Mouse (Mus musculus) hindbrain, embryonic 15.5 days (tissue): ENCODE results near the gene Atp6v0c. TPM values are rescaled to one million over a fixed set of nuclear protein-coding genes. Genes with fewer than 3 reads are reported as not detected.

ENCODE experiments used
- ATAC-seq: fragments of 200-750 bp; cut with Nextera tagmentation; 2 replicates; pipeline ENCODE4 v1.8.0; 2017; ENCODE audit warnings: low read depth, moderate number of reproducible peaks, moderate TSS enrichment; ENCODE audit not compliant: low FRiP score
- H3K27ac ChIP-seq: fragments of 300-500 bp; sonication (generic); replicated peaks from 2 replicates; pipeline ENCODE4 v1.5.1; 2015; ENCODE audit warnings: mild to moderate bottlenecking, inconsistent platforms
- H3K27me3 ChIP-seq: fragments of 300-500 bp; sonication (generic); 2 replicates; pipeline ENCODE4 v1.6.1; 2015; ENCODE audit warnings: control low read depth, inconsistent platforms
- H3K36me3 ChIP-seq: fragments of 300-500 bp; sonication (generic); 2 replicates; pipeline ENCODE4 v1.6.1; 2015; ENCODE audit warnings: control low read depth, inconsistent platforms
- H3K4me1 ChIP-seq: fragments of 300-500 bp; sonication (generic); replicated peaks from 2 replicates; pipeline ENCODE4 v1.6.1; 2015; ENCODE audit warnings: control low read depth, inconsistent platforms
- H3K4me2 ChIP-seq: fragments of 300-500 bp; sonication (generic); 2 replicates; pipeline ENCODE4 v1.6.1; 2015; ENCODE audit warnings: moderate library complexity, mild to moderate bottlenecking, inconsistent platforms
- H3K4me3 ChIP-seq: fragments of 300-500 bp; sonication (generic); 2 replicates; pipeline ENCODE4 v1.5.1; 2015; ENCODE audit warnings: mild to moderate bottlenecking, inconsistent platforms
- H3K9ac ChIP-seq: fragments of 300-500 bp; sonication (generic); 2 replicates; pipeline ENCODE4 v1.6.1; 2015; ENCODE audit warnings: inconsistent platforms
- H3K9me3 ChIP-seq: fragments of 300-500 bp; sonication (generic); 2 replicates; pipeline ENCODE4 v1.6.1; 2016; ENCODE audit warnings: control low read depth, inconsistent platforms
- WGBS: fragments of 180-500 bp; shearing (Covaris S2); methylation state at CpG from one replicate; pipeline ENCODE4 v1.1.7; 2015; 5-methylcytosine and 5-hydroxymethylcytosine counted together
- polyA plus RNA-seq: library from polyadenylated mRNA; unstranded; fragments of >200 nt; fragmentation: Nextera tagmentation; extraction: Ambion mirVana; gene quantifications from 2 replicates; pipeline ENCODE4 v1.2.1, GENCODE M21; 2015

Gene Atp6v0c
- polyA plus RNA-seq, 1 experiment from 2014 or later, result 1,520 TPM

DNA sequence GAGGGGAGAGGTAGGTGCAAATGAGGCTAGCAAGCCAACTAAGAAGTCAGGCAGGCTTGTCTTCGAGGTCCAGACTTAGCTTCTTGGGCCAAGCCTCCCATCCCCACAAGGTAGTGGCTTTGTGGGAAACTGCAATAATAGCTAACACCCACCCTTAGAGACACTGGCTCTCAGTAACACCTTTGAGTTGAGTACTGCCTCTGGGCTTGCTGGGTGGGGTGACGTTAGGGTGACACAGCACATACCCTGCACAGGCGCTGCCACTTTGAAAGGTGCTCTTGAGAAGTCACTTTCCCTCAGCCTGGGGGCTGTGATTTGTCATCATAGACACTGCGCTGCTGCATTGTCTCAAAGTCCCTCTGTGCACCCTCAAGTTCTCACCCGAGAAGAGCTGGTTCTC lies 24.3 kb upstream of the Atp6v0c start:
- 93% methylated on average over 5 of the region's 5 CpGs for WGBS
- no peak overlapping the region for H3K4me2 ChIP-seq
- H3K36me3 ChIP-seq, result peaks cover 3% of the 10 kb centered on the region
- no peak overlapping the region for H3K4me3 ChIP-seq
- H3K27ac ChIP-seq, result no peak overlapping the region
- ATAC-seq, result no peak
- H3K4me1 ChIP-seq, result 0 out of 2 replicates have a peak, but pooled peaks cover 4% of the 10 kb centered on the region
- H3K9ac ChIP-seq, result no peak overlapping the region
- H3K27me3 ChIP-seq, result no peaks in the 10 kb centered on the region
- no peaks in the 10 kb centered on the region for H3K9me3 ChIP-seq

DNA sequence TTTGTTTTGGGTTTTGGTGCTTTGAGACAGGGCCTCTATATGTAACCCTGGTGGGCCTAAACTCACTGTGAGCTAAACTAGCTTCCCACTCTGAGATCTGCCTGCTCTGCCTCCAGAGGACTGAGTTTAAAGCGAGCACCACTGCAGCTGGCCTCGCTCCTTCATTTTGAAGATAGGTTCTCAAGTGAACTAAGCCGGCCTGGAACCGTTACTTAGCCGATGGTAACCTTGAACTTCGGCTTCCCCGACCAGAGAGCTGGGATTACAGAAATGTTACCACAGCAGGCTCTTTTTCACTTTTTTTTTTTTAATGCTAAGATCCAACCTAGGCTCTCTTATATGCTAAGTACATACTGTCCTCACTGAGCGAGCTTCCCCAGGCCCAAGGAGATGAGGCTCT lies 23.8 kb upstream of the Atp6v0c start:
- H3K27me3 ChIP-seq, result no peaks in the 10 kb centered on the region
- peaks cover 8% of the 10 kb centered on the region for H3K36me3 ChIP-seq
- H3K4me2 ChIP-seq, result no peak overlapping the region
- H3K4me1 ChIP-seq, result 0 out of 2 replicates have a peak, but pooled peaks cover 4% of the 10 kb centered on the region
- no peak for ATAC-seq
- H3K9me3 ChIP-seq, result no peaks in the 10 kb centered on the region
- WGBS, result 86% methylated on average over 8 of the region's 8 CpGs
- H3K4me3 ChIP-seq, result no peak overlapping the region
- no peak overlapping the region for H3K27ac ChIP-seq
- H3K9ac ChIP-seq, result no peak overlapping the region

DNA sequence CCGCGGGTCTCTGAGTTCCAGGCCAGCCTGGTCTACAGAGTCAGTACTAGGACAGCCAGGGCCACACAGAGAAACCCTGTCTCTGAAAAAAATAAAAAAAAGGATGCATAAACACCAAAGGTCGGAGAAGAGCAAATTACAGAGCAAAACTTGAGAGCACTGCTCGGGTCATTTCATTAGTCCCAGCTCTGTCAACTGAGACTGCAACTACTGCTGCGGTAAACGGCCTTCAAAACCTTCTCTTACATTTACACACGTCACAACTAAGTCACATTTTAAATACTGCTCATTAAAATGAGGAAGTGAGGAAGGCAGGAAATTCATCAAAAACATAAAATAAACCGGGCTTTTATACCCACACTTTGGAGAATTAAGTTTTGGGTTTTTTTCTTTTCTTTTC lies 23.3 kb upstream of the Atp6v0c start:
- no peak overlapping the region for H3K9ac ChIP-seq
- 0 out of 2 replicates have a peak, but pooled peaks cover 4% of the 10 kb centered on the region for H3K4me1 ChIP-seq
- H3K9me3 ChIP-seq, result no peaks in the 10 kb centered on the region
- peaks cover 10% of the 10 kb centered on the region for H3K36me3 ChIP-seq
- no peak overlapping the region for H3K4me3 ChIP-seq
- no peak overlapping the region for H3K4me2 ChIP-seq
- H3K27me3 ChIP-seq, result no peaks in the 10 kb centered on the region
- WGBS, result 86% methylated on average over 8 of the region's 8 CpGs
- no peak for ATAC-seq
- no peak overlapping the region for H3K27ac ChIP-seq

DNA sequence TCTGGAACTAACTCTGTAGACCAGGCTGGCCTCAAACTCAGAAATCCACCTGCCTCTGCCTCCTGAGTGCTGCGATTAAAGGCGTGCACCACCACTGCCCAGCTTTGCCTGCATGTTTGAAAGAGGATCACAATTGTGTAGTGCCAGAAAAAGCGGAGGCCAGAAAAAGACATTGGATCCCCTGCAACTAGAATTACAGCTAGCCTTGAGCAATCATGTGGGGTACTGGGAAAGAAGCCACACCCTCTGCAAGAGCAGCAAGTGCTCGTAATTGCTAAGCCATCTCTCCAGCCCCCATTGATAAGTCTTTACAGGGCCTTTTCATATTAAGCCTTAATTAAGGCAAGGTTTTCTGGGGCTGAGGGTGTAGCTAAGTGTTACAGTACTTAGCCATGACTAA lies 22.0 kb upstream of the Atp6v0c start:
- no peak for ATAC-seq

DNA sequence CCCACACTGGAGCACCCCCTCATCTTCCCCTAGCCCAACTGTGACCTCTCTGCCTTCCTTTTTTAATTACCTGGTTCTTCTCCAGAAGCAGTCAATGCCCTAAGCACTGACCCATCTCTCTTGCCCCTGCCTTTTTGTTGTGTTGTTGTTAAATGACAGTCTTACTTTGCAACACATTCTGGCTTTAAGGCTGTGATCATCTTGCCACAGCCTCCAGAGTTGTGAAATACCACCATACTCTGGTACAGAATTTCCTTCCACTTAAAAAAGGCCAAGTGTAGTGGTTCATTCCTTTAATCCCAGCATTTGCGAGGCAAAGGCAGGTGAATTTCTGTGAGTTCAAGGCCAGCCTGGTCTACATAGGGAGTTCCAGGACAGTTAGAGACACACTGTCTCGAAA lies 21.4 kb upstream of the Atp6v0c start:
- H3K36me3 ChIP-seq, result peaks cover 18% of the 10 kb centered on the region
- H3K4me2 ChIP-seq, result no peak overlapping the region
- no peak overlapping the region for H3K4me3 ChIP-seq
- H3K27me3 ChIP-seq, result no peaks in the 10 kb centered on the region
- no peaks in the 10 kb centered on the region for H3K9me3 ChIP-seq
- no peak overlapping the region for H3K27ac ChIP-seq
- H3K9ac ChIP-seq, result no peak overlapping the region
- no peak for ATAC-seq
- H3K4me1 ChIP-seq, result no peaks in the 10 kb centered on the region
- WGBS, result 92% methylated on average over 2 of the region's 2 CpGs

More for the DNA sequence above, 22.0 kb upstream of the Atp6v0c start:
- Histone ChIP-seq H3K9me3 (no peaks in the 10 kb centered on the region), H3K9ac (no peak overlapping the region), H3K27me3 (no peaks in the 10 kb centered on the region), H3K4me1 (no peaks in the 10 kb centered on the region), H3K4me2 (no peak overlapping the region), H3K4me3 (no peak overlapping the region), H3K36me3 (peaks cover 18% of the 10 kb centered on the region), H3K27ac (no peak overlapping the region)
- WGBS, result 84% methylated on average over 4 of the region's 4 CpGs

DNA sequence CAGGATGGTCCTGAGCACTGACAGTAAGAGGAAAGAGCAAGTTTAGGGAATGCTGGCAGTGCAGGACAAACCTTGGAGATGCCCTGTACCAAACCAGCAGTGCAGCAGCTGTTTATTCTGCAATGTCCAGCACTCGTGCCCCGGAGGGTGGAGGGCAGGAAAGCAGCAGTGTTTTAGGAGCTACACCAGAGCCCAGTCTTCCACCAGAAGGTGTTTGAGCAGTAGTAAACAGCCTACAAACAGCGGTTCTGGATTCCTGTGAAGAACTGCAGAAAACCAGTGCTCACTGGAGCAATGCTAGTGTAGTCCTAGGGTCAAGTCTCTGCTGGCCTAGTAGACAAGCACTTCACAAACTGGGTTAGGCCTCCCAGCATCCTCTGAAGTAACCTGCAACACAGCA lies 4.8 kb upstream of the Atp6v0c start:
- Histone ChIP-seq H3K27ac (no peak overlapping the region), H3K4me1 (peaks cover 12% of the 10 kb centered on the region), H3K9ac (no peak overlapping the region), H3K4me2 (no peak overlapping the region), H3K4me3 (no peak overlapping the region), H3K9me3 (no peaks in the 10 kb centered on the region), H3K36me3 (0 out of 2 replicates have a peak, but pooled peaks cover 4% of the 10 kb centered on the region), H3K27me3 (no peaks in the 10 kb centered on the region)
- no peak for ATAC-seq
- WGBS, result 90% methylated on average over 3 of the region's 3 CpGs

DNA sequence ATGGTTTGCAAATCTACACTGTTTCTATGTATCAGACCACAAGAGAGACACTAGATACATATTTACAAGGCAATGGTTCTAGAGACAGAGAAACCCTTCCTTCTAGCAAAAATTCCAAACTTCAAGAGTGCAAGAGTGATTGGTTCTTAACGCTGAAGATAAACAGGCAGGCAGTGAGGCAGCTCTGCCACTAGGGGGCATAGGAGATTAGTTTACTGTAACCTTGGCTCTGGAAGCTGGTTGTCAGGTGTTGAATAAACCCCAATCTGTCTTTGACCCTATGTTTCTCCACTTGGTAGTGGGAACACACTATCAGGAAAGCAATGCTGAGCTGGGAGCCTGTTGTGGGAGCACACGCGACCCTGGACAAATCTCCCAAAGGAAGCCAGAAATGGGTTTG lies 3.9 kb upstream of the Atp6v0c start:
- Histone ChIP-seq H3K4me1 (peaks cover 12% of the 10 kb centered on the region), H3K27ac (no peak overlapping the region), H3K9ac (no peak overlapping the region), H3K4me3 (no peak overlapping the region), H3K27me3 (no peaks in the 10 kb centered on the region), H3K4me2 (no peak overlapping the region), H3K36me3 (no peaks in the 10 kb centered on the region), H3K9me3 (no peaks in the 10 kb centered on the region)
- no peak for ATAC-seq
- 6% methylated on average over 3 of the region's 3 CpGs for WGBS

DNA sequence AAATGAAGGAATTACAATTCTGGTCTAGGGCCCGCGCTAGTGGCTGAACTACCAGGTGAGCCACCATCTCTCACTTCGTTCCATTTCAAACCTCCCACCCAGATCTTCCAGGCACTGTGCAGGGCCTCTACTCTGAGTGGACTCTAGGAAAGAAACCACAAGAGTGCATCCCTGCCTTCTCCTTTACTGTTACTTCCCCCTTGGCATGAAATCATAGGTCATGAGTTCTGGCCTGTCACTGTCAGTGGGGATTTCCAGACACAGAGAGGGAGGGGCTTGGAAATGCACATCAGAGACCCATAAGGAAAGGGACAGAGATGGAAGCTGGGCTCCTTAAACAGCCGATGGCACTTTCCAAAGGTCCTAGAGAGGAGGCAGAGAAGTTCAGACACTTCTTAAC lies 2.2 kb upstream of the Atp6v0c start:
- WGBS, result 84% methylated on average over 4 of the region's 4 CpGs
- H3K27me3 ChIP-seq, result no peaks in the 10 kb centered on the region
- no peak overlapping the region for H3K4me3 ChIP-seq
- no peak for ATAC-seq
- peaks cover 29% of the 10 kb centered on the region for H3K4me1 ChIP-seq
- no peak overlapping the region for H3K4me2 ChIP-seq
- H3K36me3 ChIP-seq, result peaks cover 6% of the 10 kb centered on the region; the same call in 1 of the 2 replicates
- H3K9me3 ChIP-seq, result no peaks in the 10 kb centered on the region
- H3K27ac ChIP-seq, result no peak overlapping the region
- no peak overlapping the region for H3K9ac ChIP-seq

DNA sequence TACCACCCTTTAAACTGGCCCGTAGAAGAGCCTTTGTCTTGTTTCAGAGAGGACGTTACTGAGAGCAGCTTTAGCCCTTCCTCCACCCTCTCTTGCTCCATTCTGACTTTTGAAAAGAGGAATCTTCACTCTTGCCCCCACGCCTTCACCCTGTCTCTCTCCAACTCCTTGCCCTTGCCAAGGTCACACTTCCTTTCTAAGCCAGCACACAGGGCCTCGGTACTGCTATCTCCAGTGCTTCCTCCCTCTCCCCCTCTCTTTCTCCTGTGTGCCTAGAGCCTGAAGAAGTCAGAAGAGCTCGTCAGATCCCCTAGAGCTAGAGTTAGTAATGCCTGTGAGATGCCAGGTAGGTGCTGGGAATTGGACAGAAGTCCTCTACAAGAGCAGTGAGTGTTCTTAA lies 1.2 kb upstream of the Atp6v0c start:
- Histone ChIP-seq H3K9ac (no peak overlapping the region), H3K4me3 (no peak overlapping the region), H3K4me1 (peaks cover 34% of the 10 kb centered on the region), H3K36me3 (peaks cover 10% of the 10 kb centered on the region; the same call in 1 of the 2 replicates), H3K27ac (no peak overlapping the region), H3K9me3 (no peaks in the 10 kb centered on the region), H3K27me3 (no peaks in the 10 kb centered on the region), H3K4me2 (no peak overlapping the region)
- no peak for ATAC-seq
- WGBS, result 81% methylated on average over 5 of the region's 5 CpGs

DNA sequence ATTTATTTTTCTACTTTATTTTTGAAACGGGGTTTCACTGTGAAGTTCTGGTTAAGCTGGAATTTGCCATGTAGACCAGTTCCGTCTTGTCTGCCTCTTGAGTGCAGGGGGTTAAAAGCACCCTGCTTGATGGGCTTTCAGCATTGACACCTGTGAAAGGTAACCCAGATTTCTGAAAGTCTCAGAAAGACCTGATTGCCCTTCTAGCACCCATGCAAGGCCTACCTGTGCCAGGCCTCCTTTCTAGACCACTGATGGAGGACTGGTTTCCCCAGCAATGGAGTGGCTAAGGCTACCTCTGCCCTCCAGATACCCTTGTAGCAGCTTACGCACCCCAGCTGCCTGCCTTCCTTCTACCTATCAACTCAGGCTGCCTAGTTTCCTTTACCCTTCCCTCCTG lies 623 bp upstream of the Atp6v0c start:
- peak overlapping the region; percentile 100 for H3K27ac ChIP-seq
- peaks cover 38% of the 10 kb centered on the region for H3K4me1 ChIP-seq
- no peaks in the 10 kb centered on the region for H3K9me3 ChIP-seq
- ATAC-seq, result no peak
- peak overlapping the region; percentile 77 for H3K4me2 ChIP-seq
- WGBS, result 66% methylated on average over 3 of the region's 3 CpGs
- peaks cover 13% of the 10 kb centered on the region; the same call in 1 of the 2 replicates for H3K36me3 ChIP-seq
- H3K9ac ChIP-seq, result peak overlapping the region; percentile 98
- H3K4me3 ChIP-seq, result peak overlapping the region; percentile 98
- H3K27me3 ChIP-seq, result no peaks in the 10 kb centered on the region

DNA sequence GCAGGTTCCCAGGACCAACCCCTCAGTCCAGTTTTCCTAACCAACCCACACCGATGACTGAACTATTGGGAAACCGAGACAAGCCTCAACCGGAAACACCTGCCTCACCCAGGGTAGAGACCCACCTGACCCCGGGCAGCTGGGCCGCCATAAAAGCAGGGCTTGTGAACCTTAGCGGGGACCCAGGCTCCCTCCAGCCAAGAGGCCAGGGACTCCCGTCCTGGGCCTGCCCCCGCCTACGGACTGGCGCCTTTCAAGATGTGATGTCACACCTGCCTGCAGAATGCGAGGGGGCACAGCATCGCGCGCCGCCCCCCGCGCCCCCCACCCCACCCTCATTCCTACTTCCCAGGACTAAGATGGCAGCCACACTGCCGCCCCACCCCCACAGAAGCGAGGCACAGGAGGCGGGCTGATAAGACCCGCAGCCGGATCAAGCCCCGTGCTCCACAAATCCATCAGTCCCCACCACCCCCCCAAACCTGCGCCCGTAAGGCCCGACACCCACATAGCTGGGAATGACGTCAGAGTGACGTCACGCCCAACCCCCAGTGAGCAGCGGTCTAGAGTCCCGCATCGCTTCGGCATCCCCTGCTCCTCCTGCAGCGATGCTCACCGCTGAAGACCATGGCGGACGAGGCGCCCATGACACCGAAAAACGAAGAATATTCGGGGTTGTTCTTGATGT lies 768 bp downstream of the Atp6v0c start:
- peak overlapping the region; percentile 77 for H3K4me2 ChIP-seq

DNA sequence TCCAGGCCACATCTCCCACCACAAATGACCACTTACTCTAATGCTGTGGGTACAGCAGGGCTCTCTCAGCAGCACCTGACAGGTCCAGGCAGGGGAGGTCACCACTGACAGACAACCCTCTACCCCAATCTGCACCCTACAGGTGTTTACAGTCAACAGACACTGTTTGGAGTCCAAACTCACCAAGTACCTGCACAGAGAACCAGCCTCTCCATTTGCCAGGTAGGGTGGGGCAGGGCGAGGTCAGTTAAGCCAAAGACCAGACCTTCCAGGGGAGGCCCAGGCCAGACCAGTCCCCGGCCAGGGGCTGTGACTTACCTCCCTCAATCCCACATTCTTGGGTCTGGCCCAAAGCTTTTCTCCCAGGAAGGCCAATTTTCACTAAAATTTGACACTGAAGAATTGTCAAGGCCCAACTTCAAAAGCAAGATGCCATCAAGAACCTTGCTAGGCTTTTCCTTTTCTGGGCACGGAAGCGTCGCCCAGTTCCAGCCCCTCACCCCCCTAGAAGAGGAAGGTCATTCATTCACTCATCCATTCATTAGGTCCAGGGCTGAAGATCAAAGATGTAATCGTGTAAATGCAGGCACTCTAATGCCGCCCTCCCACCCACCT lies 1.5 kb downstream of the Atp6v0c start:
- Histone ChIP-seq H3K27ac (peak overlapping the region; percentile 100; the same call in 1 of the 2 replicates), H3K9ac (peak overlapping the region; percentile 98), H3K4me1 (peaks cover 37% of the 10 kb centered on the region), H3K4me3 (peak overlapping the region; percentile 98), H3K36me3 (peaks cover 13% of the 10 kb centered on the region; the same call in 1 of the 2 replicates), H3K27me3 (no peaks in the 10 kb centered on the region), H3K9me3 (no peaks in the 10 kb centered on the region), H3K4me2 (peak overlapping the region; percentile 77)
- ATAC-seq, result no peak
- 61% methylated on average over 7 of the region's 7 CpGs for WGBS

More for the DNA sequence above, 768 bp downstream of the Atp6v0c start:
- peak overlapping the region; percentile 100 for H3K27ac ChIP-seq
- peaks cover 13% of the 10 kb centered on the region; the same call in 1 of the 2 replicates for H3K36me3 ChIP-seq
- no peaks in the 10 kb centered on the region for H3K9me3 ChIP-seq
- WGBS, result under 1% methylated on average over 37 of the region's 41 CpGs
- H3K4me3 ChIP-seq, result peak overlapping the region; percentile 98
- H3K9ac ChIP-seq, result peak overlapping the region; percentile 98
- H3K27me3 ChIP-seq, result no peaks in the 10 kb centered on the region
- H3K4me1 ChIP-seq, result peaks cover 38% of the 10 kb centered on the region
- ATAC-seq, result peak; percentile 58
